Mouse (Mus musculus) mouse trophoblast stem cell (cell line): ENCODE measurements at regions not wholly inside any gene's neighbourhood (a gene's known extent, or its start where the extent isn't known, plus 50 kb on each side); places are given as distances from the start of the nearest gene placed in this dataset.

Experiments
- in situ Hi-C, 2 experiments: fragments of 300-500 bp; cut with MseI, MboI; formaldehyde crosslinking; loops; 2 replicates in 1 of 2; 3 replicates in 1 of 2; pipeline ENCODE4 v1.15.1; 2025

DNA sequence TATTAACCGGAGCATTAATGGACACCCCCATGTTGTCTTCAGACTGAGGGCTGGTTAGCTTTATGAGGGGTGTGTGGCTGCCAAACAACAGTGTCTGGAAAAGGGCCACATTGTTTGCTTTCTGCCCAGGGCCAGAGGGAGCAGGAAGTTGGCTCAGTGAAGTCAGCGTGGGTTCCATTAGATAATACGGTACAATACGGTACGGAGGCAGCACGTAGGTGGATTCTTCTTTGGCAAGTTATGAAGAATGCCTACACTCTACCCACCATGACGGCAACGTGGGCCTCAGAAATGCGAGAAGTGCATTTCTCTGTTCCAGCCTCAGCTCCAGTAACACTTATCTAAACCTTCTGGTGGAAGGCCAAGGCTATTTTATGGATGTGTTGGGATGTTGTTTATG lies 108.2 kb downstream of the Gm10260 start:
- in situ Hi-C loops, result no loop called here

GRCm38 (mm10) chr13:97651761-97652160 lies 108.7 kb downstream of the Gm10260 start:
- in situ Hi-C loops, result no loop called here

- in situ Hi-C loops, result no loop called here
These were observed 109.3 kb downstream of the Gm10260 start for GRCm38 (mm10) chr13:97651176-97651575.

- in situ Hi-C loops, result no loop called here
These were observed 110.2 kb downstream of the Gm10260 start for GRCm38 (mm10) chr13:97650191-97650590.

DNA sequence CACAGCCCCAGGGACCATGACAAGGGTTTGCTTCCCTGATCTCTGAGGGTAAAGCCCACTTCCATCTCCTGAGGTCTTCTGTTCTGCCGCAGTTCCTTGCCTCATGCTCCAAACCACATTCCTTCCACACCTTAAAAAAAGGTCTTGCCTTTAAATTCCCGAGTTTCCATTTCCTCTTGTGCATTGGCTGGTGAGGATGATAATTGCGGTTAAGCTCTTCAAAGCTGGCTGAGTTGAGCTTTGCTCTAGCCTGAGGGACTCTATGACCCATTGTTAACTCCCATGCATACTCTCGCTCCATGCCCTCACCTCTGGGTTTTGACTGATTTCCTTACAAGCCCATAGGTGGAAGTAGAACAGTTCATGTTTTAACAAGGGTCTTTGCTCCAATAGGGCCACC lies 112.9 kb downstream of the Gm10260 start:
- in situ Hi-C loops, result no loop called here

- in situ Hi-C loops, result no loop called here
These were observed 114.4 kb downstream of the Gm10260 start for GRCm38 (mm10) chr13:97646021-97646385.

- in situ Hi-C loops, result no loop called here
These were observed 115.1 kb downstream of the Gm10260 start for GRCm38 (mm10) chr13:97645107-97646020.

DNA sequence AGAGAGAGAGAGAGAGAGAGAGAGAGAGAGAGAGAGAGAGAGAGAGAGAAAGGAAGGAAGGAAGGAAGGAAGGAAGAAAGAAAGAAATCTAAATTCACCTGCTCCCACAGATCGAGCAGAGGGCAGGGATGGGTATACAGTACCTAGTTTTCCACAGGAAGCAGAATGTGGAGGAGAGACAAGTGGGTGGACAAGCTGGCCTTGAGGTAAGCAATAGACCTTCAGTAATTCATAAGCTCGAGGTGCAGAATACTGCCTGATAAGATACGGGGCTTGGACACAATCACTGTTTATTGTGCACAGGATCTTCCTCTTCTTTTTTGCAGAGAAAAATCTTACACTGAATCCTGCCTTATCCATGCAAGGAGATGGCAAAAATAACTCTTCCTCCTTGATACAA lies 120.2 kb downstream of the Gm10260 start:
- in situ Hi-C loops, result no loop called here

DNA sequence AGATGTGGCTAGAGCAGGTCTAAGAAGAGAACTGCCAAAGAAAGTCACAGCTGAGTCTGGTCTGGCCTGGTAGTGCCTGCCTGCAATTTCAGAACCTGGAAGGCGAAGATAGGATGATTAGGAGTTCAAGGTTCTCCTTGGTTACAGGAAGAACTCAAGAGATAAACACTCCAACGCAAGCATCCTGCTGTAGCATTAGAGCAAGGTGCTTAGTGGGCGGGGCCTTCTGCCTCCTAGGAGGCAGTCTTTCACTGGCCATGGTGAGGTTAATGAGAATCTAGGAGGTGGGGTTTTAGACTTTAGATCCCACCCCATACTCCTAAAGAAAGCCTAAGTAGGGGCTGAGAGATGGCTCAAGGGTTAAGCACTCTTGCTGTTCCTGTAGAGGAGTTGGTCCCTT lies 120.8 kb downstream of the Gm10260 start:
- in situ Hi-C loops, result no loop called here

- in situ Hi-C loops, result no loop called here
These were observed 121.9 kb downstream of the Gm10260 start for GRCm38 (mm10) chr13:97638457-97639088.

DNA sequence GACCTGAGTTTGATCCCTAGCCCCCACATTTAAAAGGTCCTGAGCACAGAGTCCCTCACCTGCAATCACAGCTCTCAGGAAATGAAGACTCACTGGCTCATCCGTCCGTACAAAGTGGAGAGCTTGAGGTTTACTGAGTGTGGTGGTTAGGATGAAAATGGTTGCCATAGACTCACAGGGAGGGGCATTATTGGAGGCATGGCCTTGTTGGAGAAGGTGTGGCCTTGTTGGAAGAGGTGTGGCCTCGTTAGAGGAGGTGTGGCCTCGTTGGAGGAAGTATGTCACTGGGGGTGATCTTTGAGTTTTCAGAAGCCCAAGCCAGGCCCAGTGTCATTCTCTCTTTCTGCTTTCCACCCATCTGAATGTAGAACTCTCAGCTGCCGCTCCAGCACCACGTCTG lies 122.9 kb downstream of the Gm10260 start:
- in situ Hi-C loops, result no loop called here

- in situ Hi-C loops, result no loop called here
These were observed 126.2 kb downstream of the Gm10260 start for GRCm38 (mm10) chr13:97634041-97634788.

- in situ Hi-C loops, result no loop called here
These were observed 126.9 kb downstream of the Gm10260 start for GRCm38 (mm10) chr13:97633551-97633950.

GRCm38 (mm10) chr13:97631872-97632402 lies 128.5 kb downstream of the Gm10260 start:
- in situ Hi-C loops, result no loop called here

GRCm38 (mm10) chr13:97630921-97631320 lies 129.5 kb downstream of the Gm10260 start:
- in situ Hi-C loops, result no loop called here

DNA sequence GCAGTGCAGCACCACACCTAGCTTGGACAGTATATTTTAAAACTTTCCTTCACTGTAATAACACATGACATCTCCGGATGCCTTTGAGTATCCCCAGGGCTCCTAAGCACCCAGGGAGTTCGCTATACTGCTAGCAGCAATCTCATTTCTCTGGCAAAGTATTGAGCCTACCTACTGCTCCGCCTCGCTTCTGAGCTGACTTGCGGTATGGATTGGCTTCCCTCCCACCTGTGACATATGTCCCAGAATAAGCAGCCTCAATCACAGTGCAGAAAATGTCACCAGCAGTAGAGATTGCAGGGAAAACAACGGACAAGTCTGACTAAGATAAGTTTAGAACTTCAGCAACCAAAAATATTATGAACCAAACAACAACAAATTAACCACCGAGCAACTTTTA lies 131.8 kb downstream of the Gm10260 start:
- in situ Hi-C loops, result no loop called here

- in situ Hi-C loops, result no loop called here
These were observed 133.2 kb downstream of the Gm10260 start for GRCm38 (mm10) chr13:97627247-97627646.

DNA sequence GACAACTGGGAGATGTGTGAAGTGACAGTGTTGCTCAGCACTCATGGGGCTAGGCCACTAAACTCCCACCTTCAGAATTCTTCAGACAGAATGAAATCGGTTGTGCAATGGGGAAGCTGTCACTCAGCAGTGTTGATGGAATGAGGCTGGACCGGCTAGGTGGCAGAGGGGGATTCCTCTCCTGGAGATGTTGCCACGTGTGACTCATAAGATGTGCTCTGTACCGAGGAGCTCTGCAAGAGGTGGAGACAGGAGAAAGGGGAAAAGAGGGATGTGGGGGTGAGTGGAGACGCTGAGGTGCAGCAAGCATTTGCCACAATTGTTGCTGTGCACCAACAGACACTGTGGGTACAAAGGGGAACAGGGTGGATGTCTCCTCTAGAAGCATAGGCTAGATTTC lies 133.6 kb downstream of the Gm10260 start:
- in situ Hi-C loops, result no loop called here

- in situ Hi-C loops, result no loop called here
These were observed 134.3 kb downstream of the Gm10260 start for GRCm38 (mm10) chr13:97626116-97626515.

- in situ Hi-C loops, result no loop called here
These were observed 135.0 kb downstream of the Gm10260 start for GRCm38 (mm10) chr13:97625391-97625790.

DNA sequence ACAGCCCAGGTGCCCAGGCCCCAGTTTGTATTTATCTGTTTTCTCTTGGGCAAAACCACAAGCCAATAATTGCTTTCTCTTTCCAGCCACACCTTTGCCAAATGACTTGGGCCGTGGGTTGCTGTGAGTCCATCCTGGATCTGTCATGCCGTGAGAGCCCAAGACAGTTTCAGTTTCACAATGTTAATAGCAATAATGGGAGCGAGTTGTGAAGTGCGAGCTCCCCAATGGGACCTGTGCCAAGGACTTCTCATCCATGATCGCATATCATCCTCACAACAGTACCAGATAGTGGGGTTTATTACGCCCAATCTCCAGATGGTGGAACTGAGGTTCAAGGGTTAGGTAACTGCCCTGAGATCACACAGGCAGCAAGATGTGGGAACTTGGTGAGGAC lies 142.2 kb downstream of the Gm10260 start:
- in situ Hi-C loops, result loop anchor here in 1 of 2 experiments (25.0 kb wide), 1 partner anchor 319 kb away; no protein-coding TSS in a partner anchor
